Mouse (Mus musculus) midbrain, embryonic 11.5 days (tissue): ENCODE measurements at regions not wholly inside any gene's neighbourhood (a gene's known extent, or its start where the extent isn't known, plus 50 kb on each side); places are given as distances from the start of the nearest gene placed in this dataset.
"Not testable (repeated sequence)": the region's sequence is repeated elsewhere in the genome, so short reads cannot be mapped to it uniquely, and the experiment has no call there.

Experiments used
- ATAC-seq: fragments of 200-750 bp; cut with Nextera tagmentation; 2 replicates; pipeline ENCODE4 v1.8.0; 2017; ENCODE audit warnings: moderate TSS enrichment, moderate library complexity; ENCODE audit not compliant: low FRiP score
- DNase-seq: peaks from one replicate; pipeline ENCODE4 v3.0.0; 2015; ENCODE audit warnings: low spot score; ENCODE audit errors: missing footprints
- H3K27ac ChIP-seq: fragments of 300-500 bp; sonication (generic); 2 replicates; pipeline ENCODE4 v1.5.1; 2014; ENCODE audit warnings: low read depth, low read length
- H3K27me3 ChIP-seq: fragments of 300-500 bp; sonication (generic); 2 replicates; pipeline ENCODE4 v1.6.1; 2014; ENCODE audit warnings: mild to moderate bottlenecking, low read length, moderate library complexity, mixed read lengths; ENCODE audit not compliant: control insufficient read depth, insufficient read depth
- H3K36me3 ChIP-seq: fragments of 300-500 bp; sonication (generic); 2 replicates; pipeline ENCODE4 v1.6.1; 2014; ENCODE audit warnings: mild to moderate bottlenecking, low read length, moderate library complexity, mixed read lengths; ENCODE audit not compliant: control insufficient read depth, insufficient read depth
- H3K4me1 ChIP-seq: fragments of 300-500 bp; sonication (generic); 2 replicates; pipeline ENCODE4 v1.6.1; 2014; ENCODE audit warnings: low read length; ENCODE audit not compliant: control insufficient read depth, insufficient read depth
- H3K4me2 ChIP-seq: fragments of 300-500 bp; sonication (generic); 2 replicates; pipeline ENCODE4 v1.6.1; 2014; ENCODE audit warnings: mild to moderate bottlenecking, moderate library complexity
- H3K4me3 ChIP-seq: fragments of 300-500 bp; sonication (generic); 2 replicates; pipeline ENCODE4 v1.5.1; 2014; ENCODE audit warnings: low read depth, low read length
- H3K9ac ChIP-seq: fragments of 300-500 bp; sonication (generic); 2 replicates; pipeline ENCODE4 v1.6.1; 2014; ENCODE audit warnings: low read length
- H3K9me3 ChIP-seq: fragments of 300-500 bp; sonication (generic); 2 replicates; pipeline ENCODE4 v1.6.1; 2016; ENCODE audit warnings: low read length; ENCODE audit not compliant: control insufficient read depth
- WGBS: fragments of 180-500 bp; shearing (Covaris S2); extraction: QIAGEN DNeasy Blood & Tissue Kit; methylation state at CpG from one replicate; pipeline ENCODE4 v1.1.7; 2014; 5-methylcytosine and 5-hydroxymethylcytosine counted together

GRCm38 (mm10) chr12:15456369-15456768 is 360.4 kb downstream of the Trib2 start:
- not testable (repeated sequence) for H3K4me1 ChIP-seq, H3K36me3 ChIP-seq, H3K9ac ChIP-seq, H3K4me2 ChIP-seq, H3K27ac ChIP-seq, H3K9me3 ChIP-seq, H3K4me3 ChIP-seq, ATAC-seq, H3K27me3 ChIP-seq, DNase-seq

DNA sequence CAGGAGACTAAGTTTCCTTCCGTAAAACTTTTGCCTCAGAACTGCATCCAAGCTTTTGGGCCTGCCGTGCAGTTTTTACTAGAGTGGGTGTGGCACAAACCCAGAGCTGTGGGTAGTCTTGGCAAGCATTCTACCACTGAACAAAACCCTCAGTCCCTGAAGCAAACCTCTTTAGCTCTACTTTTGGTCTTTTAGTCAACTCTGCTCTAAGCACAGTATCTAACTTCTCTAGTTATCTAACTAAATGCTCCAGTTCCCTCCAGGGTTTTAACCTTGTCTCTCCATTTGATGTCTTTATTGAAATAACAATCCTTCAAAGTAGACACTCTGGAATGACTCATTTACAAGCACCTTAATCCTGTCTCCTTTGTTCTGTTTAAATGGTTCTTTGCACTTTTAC is 361.0 kb downstream of the Trib2 start:
- 93% methylated on average over 2 of the region's 2 CpGs for WGBS
- H3K36me3 ChIP-seq, result no peaks in the 10 kb centered on the region
- no peak overlapping the region for H3K9ac ChIP-seq
- H3K27ac ChIP-seq, result no peak overlapping the region
- no peak overlapping the region for H3K4me3 ChIP-seq
- H3K27me3 ChIP-seq, result no peaks in the 10 kb centered on the region
- H3K4me1 ChIP-seq, result no peaks in the 10 kb centered on the region
- DNase-seq (no peak), ATAC-seq (no peak)
- H3K9me3 ChIP-seq, result no peaks in the 10 kb centered on the region
- H3K4me2 ChIP-seq, result no peak overlapping the region

- H3K4me1 ChIP-seq, result no peaks in the 10 kb centered on the region
- H3K36me3 ChIP-seq, result no peaks in the 10 kb centered on the region
- no peak overlapping the region for H3K4me3 ChIP-seq
- H3K4me2 ChIP-seq, result no peak overlapping the region
- H3K9ac ChIP-seq, result no peak overlapping the region
- H3K27me3 ChIP-seq, result no peaks in the 10 kb centered on the region
- no peak for ATAC-seq
- no peak for DNase-seq
- no peaks in the 10 kb centered on the region for H3K9me3 ChIP-seq
- no peak overlapping the region for H3K27ac ChIP-seq
- WGBS, result 88% methylated on average over 4 of the region's 4 CpGs
These were observed 367.2 kb downstream of the Trib2 start for GRCm38 (mm10) chr12:15449484-15449883.

GRCm38 (mm10) chr12:15416180-15416766 is 400.4 kb downstream of the Trib2 start:
- no peak overlapping the region for H3K4me3 ChIP-seq
- ATAC-seq, result no peak
- H3K36me3 ChIP-seq, result no peaks in the 10 kb centered on the region

DNA sequence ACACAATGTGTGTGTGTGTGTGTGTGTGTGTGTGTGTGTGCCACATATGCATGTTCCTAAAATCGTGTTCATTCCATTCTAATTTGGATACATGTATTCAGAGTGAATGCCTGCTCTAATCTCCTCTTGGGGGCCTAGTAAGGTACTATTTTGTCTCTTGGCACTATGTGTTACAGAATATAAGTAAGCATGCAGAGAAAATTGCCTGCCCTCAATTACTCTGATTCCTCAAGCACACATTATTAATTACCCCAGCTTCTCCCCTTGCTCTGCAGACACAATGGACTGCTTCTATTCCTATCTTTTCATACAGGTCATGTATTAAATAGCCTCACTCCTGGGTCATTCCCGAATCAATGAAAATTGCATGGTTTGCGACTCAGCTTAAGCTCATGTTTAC is 406.3 kb downstream of the Trib2 start:
- WGBS, result 53% methylated on average over 3 of the region's 3 CpGs
- Histone ChIP-seq H3K4me2 (no peak overlapping the region), H3K9me3 (no peaks in the 10 kb centered on the region), H3K9ac (no peak overlapping the region), H3K4me1 (no peaks in the 10 kb centered on the region), H3K4me3 (no peak overlapping the region), H3K27me3 (no peaks in the 10 kb centered on the region), H3K27ac (no peak overlapping the region), H3K36me3 (no peaks in the 10 kb centered on the region)
- DNase-seq (peak; percentile 82), ATAC-seq (peak; percentile 59; the same call in 1 of the 2 replicates)

More at GRCm38 (mm10) chr12:15416180-15416766, 400.4 kb downstream of the Trib2 start:
- Histone ChIP-seq H3K27me3 (no peaks in the 10 kb centered on the region), H3K27ac (no peak overlapping the region), H3K9me3 (no peaks in the 10 kb centered on the region), H3K9ac (no peak overlapping the region), H3K4me2 (no peak overlapping the region), H3K4me1 (no peaks in the 10 kb centered on the region)
- 32% methylated on average over 4 of the region's 4 CpGs for WGBS
- peak; percentile 85 for DNase-seq

GRCm38 (mm10) chr12:15407577-15407976 is 409.1 kb downstream of the Trib2 start:
- not testable (repeated sequence) for ATAC-seq, H3K9ac ChIP-seq
- 80% methylated on average over 3 of the region's 3 CpGs for WGBS

GRCm38 (mm10) chr12:15392641-15393040 is 424.1 kb downstream of the Trib2 start:
- H3K4me3 ChIP-seq, result no peak overlapping the region
- no peaks in the 10 kb centered on the region for H3K9me3 ChIP-seq
- H3K36me3 ChIP-seq, result no peaks in the 10 kb centered on the region
- DNase-seq (no peak), ATAC-seq (no peak)
- H3K27ac ChIP-seq, result no peak overlapping the region
- H3K4me2 ChIP-seq, result no peak overlapping the region
- 81% methylated on average over 3 of the region's 3 CpGs for WGBS
- H3K27me3 ChIP-seq, result no peaks in the 10 kb centered on the region
- no peak overlapping the region for H3K9ac ChIP-seq
- H3K4me1 ChIP-seq, result no peaks in the 10 kb centered on the region

More at GRCm38 (mm10) chr12:15407577-15407976, 409.1 kb downstream of the Trib2 start:
- not testable (repeated sequence) for H3K36me3 ChIP-seq, H3K9me3 ChIP-seq, H3K4me1 ChIP-seq, H3K4me2 ChIP-seq, DNase-seq, H3K27ac ChIP-seq, H3K4me3 ChIP-seq, H3K27me3 ChIP-seq

GRCm38 (mm10) chr12:15388574-15388973 is 428.1 kb downstream of the Trib2 start:
- Histone ChIP-seq H3K4me2 (no peak overlapping the region), H3K4me1 (no peaks in the 10 kb centered on the region), H3K9me3 (no peaks in the 10 kb centered on the region), H3K27ac (no peak overlapping the region), H3K27me3 (no peaks in the 10 kb centered on the region), H3K4me3 (no peak overlapping the region), H3K36me3 (no peaks in the 10 kb centered on the region), H3K9ac (no peak overlapping the region)
- ATAC-seq (no peak), DNase-seq (no peak)
- WGBS, result 84% methylated on average over 1 of the region's 1 CpGs

- DNase-seq (no peak), ATAC-seq (no peak)
- no peaks in the 10 kb centered on the region for H3K9me3 ChIP-seq
- no peak overlapping the region for H3K27ac ChIP-seq
- no peak overlapping the region for H3K4me2 ChIP-seq
- H3K27me3 ChIP-seq, result no peaks in the 10 kb centered on the region
- H3K4me3 ChIP-seq, result no peak overlapping the region
- 71% methylated on average over 1 of the region's 1 CpGs for WGBS
- H3K36me3 ChIP-seq, result no peaks in the 10 kb centered on the region
- H3K9ac ChIP-seq, result no peak overlapping the region
- H3K4me1 ChIP-seq, result no peaks in the 10 kb centered on the region
These were observed 458.9 kb downstream of the Trib2 start for GRCm38 (mm10) chr12:15357808-15358207.
